Mouse (Mus musculus) kidney, adult 11 months (tissue): ENCODE results near the gene Disp3.

ENCODE experiments used
- DNase-seq: peaks from one replicate; pipeline ENCODE4 v3.0.0; 2022

The Disp3 gene

GRCm38 (mm10) chr4:148214460-148215136 is 73.2 kb downstream of the Disp3 start:
- no peak for DNase-seq

- DNase-seq: no peak
Observed at GRCm38 (mm10) chr4:148204873-148205232, 82.9 kb downstream of the Disp3 start.

DNA sequence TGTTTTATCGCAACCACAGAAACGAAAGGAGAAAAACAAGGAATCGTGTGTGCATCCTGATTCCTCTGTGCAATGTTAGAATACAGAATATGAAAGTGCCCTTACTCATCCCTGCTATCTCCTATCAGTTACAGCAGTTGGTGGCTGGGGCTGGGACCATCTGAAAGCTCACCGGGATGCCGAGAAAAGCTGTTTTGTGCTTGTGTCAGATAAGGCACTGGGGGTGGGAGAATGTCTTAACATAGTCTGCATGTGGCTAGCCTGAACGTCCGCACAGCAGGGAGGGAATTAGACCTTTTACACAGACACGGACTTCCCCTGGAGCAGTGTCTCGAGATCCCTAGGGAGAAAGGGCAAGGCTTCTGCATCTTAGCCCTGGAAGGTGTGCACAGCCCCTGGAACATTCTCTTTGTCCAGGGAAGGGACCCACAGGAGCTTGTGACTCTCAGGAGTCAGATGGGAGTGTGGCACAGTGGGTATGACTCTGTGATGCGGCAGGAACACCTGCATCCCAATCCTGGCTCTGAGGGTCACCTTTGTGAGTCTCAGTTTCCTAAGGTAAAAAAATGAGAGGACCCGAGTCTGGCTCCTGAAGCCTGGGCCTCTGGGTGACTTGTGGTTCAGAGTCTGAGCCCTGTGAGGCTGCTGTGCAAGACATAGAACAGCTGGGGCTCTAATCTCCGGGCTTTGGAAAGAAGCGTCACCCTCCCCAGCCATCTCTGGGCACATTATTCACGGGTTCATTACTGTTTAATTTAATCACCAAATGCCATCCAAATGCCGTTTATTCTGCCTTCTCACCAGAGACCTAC is 83.5 kb downstream of the Disp3 start:
- DNase-seq: no peak

- DNase-seq: no peak
Observed at GRCm38 (mm10) chr4:148203557-148203956, 84.2 kb downstream of the Disp3 start.

- no peak for DNase-seq
Observed at GRCm38 (mm10) chr4:148198721-148199120, 89.0 kb downstream of the Disp3 start.

- DNase-seq: no peak
Observed at GRCm38 (mm10) chr4:148194400-148194799, 93.4 kb downstream of the Disp3 start.

DNA sequence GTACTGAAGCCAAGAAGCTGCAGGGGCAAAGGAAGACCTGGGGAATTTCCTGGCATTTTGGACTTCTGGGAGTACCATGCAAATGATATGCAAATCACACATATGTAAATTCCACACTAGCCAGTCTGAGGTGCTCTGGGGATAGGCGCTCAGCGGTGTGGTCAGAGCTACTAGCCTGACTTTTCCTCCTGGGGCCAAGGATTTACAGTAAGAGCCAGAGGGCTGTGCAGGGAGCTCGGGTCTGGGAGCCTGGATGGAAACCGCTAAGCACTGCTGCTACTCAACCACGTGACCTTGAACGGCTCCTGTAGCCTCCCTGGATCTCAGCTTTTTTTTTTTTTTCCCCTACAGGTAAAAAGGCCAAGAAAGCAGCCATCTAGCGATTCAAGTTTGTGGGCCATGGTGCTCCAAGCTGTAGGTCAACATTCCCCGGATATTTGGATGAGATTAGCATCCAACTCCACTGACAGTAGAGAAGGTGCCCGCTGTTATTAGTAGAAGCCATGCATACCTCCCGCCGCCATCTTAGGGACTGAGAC is 95.0 kb downstream of the Disp3 start:
- DNase-seq: peak; percentile 9
